Mouse (Mus musculus) limb, embryonic 11.5 days (tissue): ENCODE data around the gene Tomm34. TPM values are rescaled to one million over a fixed set of nuclear protein-coding genes. Genes with fewer than 3 reads are reported as not detected.

ENCODE experiments used
- ATAC-seq: fragments of 200-750 bp; cut with Nextera tagmentation; 2 replicates; pipeline ENCODE4 v1.8.0; 2017; ENCODE audit warnings: low read depth; ENCODE audit not compliant: insufficient number of reproducible peaks, low FRiP score, low TSS enrichment
- DNase-seq: peaks from one replicate; pipeline ENCODE4 v3.0.0-alpha.2; 2015; ENCODE audit warnings: low spot score
- H3K27ac ChIP-seq: fragments of 300-500 bp; sonication (generic); replicated peaks from 2 replicates; pipeline ENCODE4 v1.5.1; 2014; ENCODE audit warnings: low read depth, mild to moderate bottlenecking, low read length
- H3K27me3 ChIP-seq: fragments of 300-500 bp; sonication (generic); 2 replicates; pipeline ENCODE4 v1.6.1; 2014; ENCODE audit warnings: mild to moderate bottlenecking, low read length, mixed read lengths; ENCODE audit not compliant: control insufficient read depth, insufficient read depth
- H3K36me3 ChIP-seq: fragments of 300-500 bp; sonication (generic); 2 replicates; pipeline ENCODE4 v1.6.1; 2014; ENCODE audit warnings: mild to moderate bottlenecking, low read length, moderate library complexity, mixed read lengths; ENCODE audit not compliant: control insufficient read depth, insufficient read depth
- H3K4me1 ChIP-seq: fragments of 300-500 bp; sonication (generic); 2 replicates; pipeline ENCODE4 v1.6.1; 2014; ENCODE audit warnings: low read length, mixed read lengths; ENCODE audit not compliant: control insufficient read depth, insufficient read depth
- H3K4me2 ChIP-seq: fragments of 300-500 bp; sonication (generic); 2 replicates; pipeline ENCODE4 v1.6.1; 2014; ENCODE audit warnings: low read depth, mild to moderate bottlenecking, moderate library complexity; ENCODE audit not compliant: severe bottlenecking
- H3K4me3 ChIP-seq: fragments of 300-500 bp; sonication (generic); 2 replicates; pipeline ENCODE4 v1.5.1; 2014; ENCODE audit warnings: low read depth, low read length
- H3K9ac ChIP-seq: fragments of 300-500 bp; sonication (generic); 2 replicates; pipeline ENCODE4 v1.6.1; 2014; ENCODE audit warnings: mild to moderate bottlenecking, low read length
- H3K9me3 ChIP-seq: fragments of 300-500 bp; sonication (generic); 2 replicates; pipeline ENCODE4 v1.6.1; 2016; ENCODE audit warnings: low read length; ENCODE audit not compliant: control insufficient read depth
- WGBS: fragments of 180-500 bp; shearing (Covaris S2); extraction: QIAGEN DNeasy Blood & Tissue Kit; methylation state at CpG from one replicate; pipeline ENCODE4 v1.1.7; 2014; 5-methylcytosine and 5-hydroxymethylcytosine counted together
- polyA plus RNA-seq: library from polyadenylated mRNA; unstranded; fragments of >200 nt; fragmentation: Nextera tagmentation; extraction: Ambion mirVana; gene quantifications from 2 replicates; pipeline ENCODE4 v1.2.1, GENCODE M21; 2014

The Tomm34 gene
- polyA plus RNA-seq: 63.5 and 66.9 TPM in 2 replicates

DNA sequence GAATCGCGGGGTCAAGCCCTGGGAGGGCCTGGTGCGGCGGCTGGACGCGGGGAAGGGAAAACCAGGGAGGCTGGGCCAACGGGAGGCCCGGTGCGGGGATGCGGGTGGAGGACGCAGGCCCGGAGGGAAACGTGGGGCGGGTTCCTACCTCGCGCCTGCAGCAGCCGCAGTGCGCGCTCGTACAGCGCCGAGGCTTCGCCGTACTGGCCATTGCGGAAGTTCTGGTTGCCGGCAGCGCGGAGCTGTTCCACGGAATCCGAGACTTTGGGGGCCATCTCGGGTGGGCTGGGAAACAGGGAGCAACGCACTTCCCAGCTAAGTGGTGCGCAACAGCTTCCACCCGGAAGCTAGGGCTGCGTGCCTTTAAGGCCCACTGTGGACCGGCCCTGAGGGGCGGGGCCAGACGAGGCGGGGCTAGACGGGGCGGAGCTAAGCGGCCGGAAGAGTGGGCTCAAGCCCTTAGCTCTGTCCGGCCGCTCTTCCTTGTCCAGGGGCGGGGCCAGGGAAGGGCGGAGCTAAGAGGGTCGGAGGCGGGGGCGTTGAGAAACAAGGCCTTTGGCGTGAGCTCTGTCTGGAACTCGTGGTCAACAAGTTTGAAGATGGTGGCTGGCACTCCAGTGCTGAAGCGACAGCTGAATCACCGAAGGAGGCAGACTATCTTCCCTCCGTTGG lies at the start of gene Tomm34:
Tomm34 (minus strand) TSS at position 405 of the 672 bp plus-strand sequence.
- DNase-seq (peak; percentile 98), ATAC-seq (peak; percentile 95)
- peak within 1 kb of the TSS; percentile 97 for H3K4me3 ChIP-seq
- no peaks in the 10 kb centered on the region for H3K27me3 ChIP-seq
- H3K36me3 ChIP-seq: no peaks in the 10 kb centered on the region
- peaks cover 17% of the 10 kb centered on the region; the same call in 1 of the 2 replicates for H3K4me1 ChIP-seq
- H3K9me3 ChIP-seq: no peaks in the 10 kb centered on the region
- H3K4me2 ChIP-seq: peak within 1 kb of the TSS; percentile 64
- 1% methylated on average over 54 of the region's 55 CpGs for whole genome bisulfite sequencing
- peak within 1 kb of the TSS; percentile 79 for H3K9ac ChIP-seq
- peak within 1 kb of the TSS; percentile 61; the same call in 1 of the 2 replicates for H3K27ac ChIP-seq

GRCm38 (mm10) chr2:164119503-164119902 lies 48.5 kb upstream of the Tomm34 start:
- H3K27me3 ChIP-seq: no peaks in the 10 kb centered on the region
- H3K4me1 ChIP-seq: peaks cover 10% of the 10 kb centered on the region
- H3K4me2 ChIP-seq: no peak overlapping the region
- DNase-seq (no peak), ATAC-seq (no peak)
- no peaks in the 10 kb centered on the region for H3K9me3 ChIP-seq
- no peak overlapping the region for H3K4me3 ChIP-seq
- no peak overlapping the region for H3K9ac ChIP-seq
- 92% methylated on average over 6 of the region's 6 CpGs for WGBS
- H3K36me3 ChIP-seq: peaks cover 5% of the 10 kb centered on the region
- no peak overlapping the region for H3K27ac ChIP-seq

- no peaks in the 10 kb centered on the region for H3K27me3 ChIP-seq
- H3K27ac ChIP-seq: no peak overlapping the region
- WGBS: 65% methylated on average over 10 of the region's 10 CpGs
- no peak overlapping the region for H3K4me3 ChIP-seq
- H3K9ac ChIP-seq: no peak overlapping the region
- 0 out of 2 replicates have a peak, but pooled peaks have one; percentile 68 for ATAC-seq
- peaks cover 5% of the 10 kb centered on the region for H3K36me3 ChIP-seq
- H3K9me3 ChIP-seq: no peaks in the 10 kb centered on the region
- peaks cover 10% of the 10 kb centered on the region for H3K4me1 ChIP-seq
- no peak overlapping the region for H3K4me2 ChIP-seq
- DNase-seq: peak; percentile 39
These were observed 44.6 kb upstream of the Tomm34 start for GRCm38 (mm10) chr2:164115531-164115930.

- WGBS: 96% methylated on average over 6 of the region's 6 CpGs
- Histone ChIP-seq H3K4me1 (peaks cover 10% of the 10 kb centered on the region), H3K4me2 (no peak overlapping the region), H3K36me3 (peaks cover under 1% of the 10 kb centered on the region), H3K27ac (no peak overlapping the region), H3K9ac (no peak overlapping the region), H3K27me3 (no peaks in the 10 kb centered on the region), H3K9me3 (no peaks in the 10 kb centered on the region), H3K4me3 (no peak overlapping the region)
- no peak for DNase-seq
- ATAC-seq: no peak
These were observed 43.1 kb upstream of the Tomm34 start for GRCm38 (mm10) chr2:164114051-164114450.

- H3K4me1 ChIP-seq: peaks cover 10% of the 10 kb centered on the region
- no peaks in the 10 kb centered on the region for H3K9me3 ChIP-seq
- no peaks in the 10 kb centered on the region for H3K27me3 ChIP-seq
- H3K4me2 ChIP-seq: no peak overlapping the region
- H3K9ac ChIP-seq: no peak overlapping the region
- ATAC-seq: no peak
- H3K36me3 ChIP-seq: no peaks in the 10 kb centered on the region
- DNase-seq: no peak
- H3K4me3 ChIP-seq: no peak overlapping the region
- WGBS: 94% methylated on average over 8 of the region's 8 CpGs
- H3K27ac ChIP-seq: no peak overlapping the region
These were observed 40.6 kb upstream of the Tomm34 start for GRCm38 (mm10) chr2:164111546-164111945.

DNA sequence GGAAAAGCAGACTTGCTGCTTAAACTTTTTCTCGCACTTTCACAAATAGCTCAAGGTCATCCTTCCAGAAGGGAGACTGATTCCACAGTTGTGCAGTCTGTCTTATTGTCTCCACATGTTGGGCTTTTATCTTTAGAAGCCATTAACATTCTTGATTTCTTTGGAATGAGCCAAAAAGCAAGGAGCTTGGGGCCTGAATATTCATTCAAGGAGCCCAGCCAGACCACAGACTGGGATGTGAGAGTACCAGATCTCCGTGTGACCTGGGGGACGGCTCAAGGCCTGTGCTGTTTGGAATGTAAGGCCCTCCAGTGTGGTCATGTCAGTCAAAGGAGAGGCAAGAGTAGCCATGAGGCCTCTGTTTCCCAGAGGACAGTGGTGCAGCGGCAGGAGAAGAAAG lies 37.5 kb upstream of the Tomm34 start:
- no peak overlapping the region for H3K9ac ChIP-seq
- H3K9me3 ChIP-seq: no peaks in the 10 kb centered on the region
- DNase-seq (no peak), ATAC-seq (no peak)
- WGBS: 59% methylated on average over 4 of the region's 4 CpGs
- peaks cover 3% of the 10 kb centered on the region; the same call in 1 of the 2 replicates for H3K36me3 ChIP-seq
- no peak overlapping the region for H3K27ac ChIP-seq
- H3K4me1 ChIP-seq: no peaks in the 10 kb centered on the region
- H3K27me3 ChIP-seq: no peaks in the 10 kb centered on the region
- H3K4me2 ChIP-seq: no peak overlapping the region
- no peak overlapping the region for H3K4me3 ChIP-seq

GRCm38 (mm10) chr2:164107125-164107874 lies 36.3 kb upstream of the Tomm34 start:
- Histone ChIP-seq H3K27ac (no peak overlapping the region), H3K9ac (no peak overlapping the region), H3K27me3 (no peaks in the 10 kb centered on the region), H3K4me3 (no peak overlapping the region), H3K4me1 (no peaks in the 10 kb centered on the region), H3K36me3 (peaks cover 3% of the 10 kb centered on the region; the same call in 1 of the 2 replicates), H3K4me2 (no peak overlapping the region), H3K9me3 (no peaks in the 10 kb centered on the region)
- DNase-seq: no peak
- WGBS: 81% methylated on average over 16 of the region's 16 CpGs
- no peak for ATAC-seq

DNA sequence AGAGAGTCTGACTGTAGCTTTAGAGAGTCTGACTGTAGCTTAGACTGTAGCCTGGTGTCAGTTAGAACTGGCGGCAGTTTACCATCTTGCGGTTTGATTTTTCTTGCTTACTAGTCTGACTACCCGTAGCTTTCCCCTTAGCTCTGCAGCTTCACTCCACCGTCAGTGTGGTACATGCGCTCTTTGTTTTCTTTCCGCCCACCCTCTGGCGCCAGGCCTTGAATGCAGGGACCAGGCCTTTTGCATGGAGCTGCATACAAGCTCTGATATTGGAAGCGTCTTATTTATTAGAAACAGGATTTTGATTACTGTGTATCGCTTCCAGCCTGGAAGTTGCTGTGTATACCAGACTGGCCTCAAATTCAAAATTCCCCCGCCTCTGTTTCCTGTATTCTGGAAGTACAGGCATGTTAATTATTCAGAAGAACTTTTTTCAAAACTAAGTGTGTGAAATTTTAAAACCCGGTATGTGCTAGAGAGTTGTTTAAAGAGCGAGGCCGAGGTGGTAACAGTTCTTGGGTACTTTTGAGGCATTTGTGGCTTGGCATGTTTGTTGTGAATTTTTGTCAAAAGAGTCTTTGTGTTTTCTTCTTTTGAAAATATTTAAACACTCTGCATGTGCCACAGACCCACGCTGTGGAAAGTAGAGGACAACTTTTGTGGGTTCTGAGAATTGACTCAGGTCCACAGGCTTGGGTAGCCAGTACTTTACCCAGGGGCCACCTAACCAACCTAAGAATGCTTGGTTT lies 35.5 kb upstream of the Tomm34 start:
- no peak overlapping the region for H3K4me3 ChIP-seq
- ATAC-seq (no peak), DNase-seq (no peak)
- 92% methylated on average over 14 of the region's 14 CpGs for WGBS
- H3K4me2 ChIP-seq: no peak overlapping the region; the same call in 1 of the 2 replicates
- no peaks in the 10 kb centered on the region for H3K4me1 ChIP-seq
- H3K27me3 ChIP-seq: no peaks in the 10 kb centered on the region
- no peaks in the 10 kb centered on the region for H3K9me3 ChIP-seq
- H3K27ac ChIP-seq: 0 out of 2 replicates have a peak overlapping the region, but pooled peaks have one; percentile 8
- H3K36me3 ChIP-seq: peaks cover 3% of the 10 kb centered on the region; the same call in 1 of the 2 replicates
- H3K9ac ChIP-seq: no peak overlapping the region
